Mouse (Mus musculus) G1E (cell line): Measurements from ENCODE around the gene Vstm4.

ENCODE experiments used
- CTCF ChIP-seq: IDR thresholded peaks from 2 replicates; pipeline ENCODE4 v1.5.1; 2012; ENCODE audit warnings: low read depth, low read length, inconsistent platforms, mixed read lengths
- GATA1 ChIP-seq: IDR thresholded peaks from 2 replicates; pipeline ENCODE4 v1.6.1; 2012; ENCODE audit warnings: borderline replicate concordance, low read length, inconsistent platforms, mixed read lengths
- TAL1 ChIP-seq: conservative IDR thresholded peaks from 2 replicates; pipeline ENCODE4 v1.6.1; 2012; ENCODE audit warnings: low read depth, low read length, inconsistent platforms, mixed read lengths

DNA sequence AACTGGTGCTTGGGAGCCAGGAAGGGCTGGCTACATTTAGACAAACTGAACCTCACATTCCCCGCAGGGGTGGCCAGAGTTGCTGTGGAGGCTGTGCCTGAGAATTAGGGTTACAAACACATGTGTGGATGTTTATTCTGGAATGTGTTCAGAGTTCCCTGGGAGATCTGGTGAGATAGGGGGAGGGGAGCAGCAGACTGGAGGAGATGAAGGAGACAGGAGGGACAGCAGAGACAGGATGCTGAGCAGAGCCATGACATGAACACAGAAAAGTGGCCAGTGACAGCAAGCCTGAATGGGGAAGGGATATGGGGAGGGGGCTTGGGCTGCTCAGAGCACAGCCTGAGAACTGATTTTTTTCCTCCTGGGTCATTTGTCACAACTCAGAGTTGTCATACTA lies 37.3 kb upstream of the Vstm4 start:
- TF ChIP-seq CTCF, result no peak
- no peak for TF ChIP-seq TAL1
- no peak for TF ChIP-seq GATA1
